Mouse (Mus musculus): ENCODE measurements at regions not wholly inside any gene's neighbourhood (a gene's known extent, or its start where the extent isn't known, plus 50 kb on each side); places are given as distances from the start of the nearest gene placed in this dataset.

DNA sequence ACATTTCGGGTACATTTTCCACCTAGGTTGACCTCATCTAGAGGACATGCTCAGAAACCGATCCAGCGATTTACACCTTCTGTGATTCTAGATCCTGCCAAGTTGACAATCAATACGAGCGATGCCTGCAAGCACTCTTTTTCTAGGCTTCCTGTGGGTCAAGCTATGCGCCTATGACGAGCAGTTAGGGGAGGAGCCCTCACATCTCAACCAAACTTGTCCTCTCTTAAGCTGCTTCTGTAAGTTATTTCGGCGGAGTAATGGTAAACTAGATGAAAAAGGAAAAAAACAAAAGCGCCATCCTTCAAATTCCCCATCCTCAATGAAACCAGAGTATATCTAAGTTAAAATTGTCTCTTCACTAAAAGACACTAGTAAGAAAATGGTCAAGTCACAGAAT, 858.5 kb downstream of the Zfp704 start:
- DNase-seq = no peak

DNA sequence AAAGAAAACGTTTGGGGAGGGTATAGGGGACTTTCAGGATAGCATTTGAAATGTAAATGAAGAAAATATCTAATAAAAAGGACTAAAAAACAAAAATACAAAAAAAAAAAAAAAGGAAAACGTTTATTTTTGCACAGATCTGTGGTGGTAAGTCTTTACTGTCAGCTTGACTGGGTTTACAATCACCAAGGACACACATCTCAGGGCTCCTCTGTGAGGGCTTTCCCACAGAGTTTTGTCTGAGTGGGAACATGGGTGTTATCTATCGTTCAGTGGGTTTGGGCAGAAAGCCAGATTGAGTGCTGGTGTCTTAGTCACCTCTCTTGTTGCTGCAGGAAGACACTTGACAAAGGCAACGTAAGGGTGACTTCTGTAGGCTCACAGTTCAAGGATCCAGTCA, 859.0 kb downstream of the Zfp704 start:
- DNase-seq = no peak

DNA sequence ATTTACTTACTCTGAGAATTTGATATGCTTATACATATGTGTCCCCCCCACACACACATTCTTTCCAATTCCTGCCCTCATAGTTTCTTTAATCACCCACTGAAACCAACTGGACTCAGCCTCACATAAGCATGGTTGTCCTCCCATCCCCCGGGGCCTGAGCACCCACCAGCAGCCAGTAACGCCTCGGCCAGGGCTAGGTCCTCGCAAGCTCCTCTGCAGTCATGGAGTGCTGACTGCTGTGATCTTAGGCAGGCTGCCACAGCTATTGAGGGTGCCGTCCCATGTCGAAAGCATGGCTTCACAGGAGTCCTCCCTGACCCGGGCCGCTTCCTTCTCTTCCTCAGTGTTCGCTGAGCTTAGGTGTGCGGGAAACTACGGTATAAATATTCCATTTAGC, 859.7 kb downstream of the Zfp704 start:
- no peak for DNase-seq

DNA sequence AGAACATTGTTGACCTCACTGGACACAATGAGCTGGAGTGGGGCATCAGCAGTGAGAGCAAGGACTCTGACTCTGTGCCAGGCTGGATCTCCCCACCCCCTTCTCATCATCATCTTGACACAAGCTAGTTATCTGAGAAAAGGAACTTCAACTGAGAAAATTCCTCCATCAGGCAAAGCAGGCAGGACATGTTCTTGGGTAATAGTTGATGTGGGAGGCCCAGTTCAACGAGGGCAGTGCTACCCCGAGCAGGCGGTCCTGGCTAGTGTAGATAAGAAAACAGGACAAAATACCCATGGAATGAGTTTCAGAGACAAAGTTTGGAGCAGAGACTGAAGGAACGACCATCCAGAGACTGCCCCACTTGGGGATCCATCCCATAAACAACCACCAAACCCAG, 862.7 kb downstream of the Zfp704 start:
- no peak for DNase-seq

DNA sequence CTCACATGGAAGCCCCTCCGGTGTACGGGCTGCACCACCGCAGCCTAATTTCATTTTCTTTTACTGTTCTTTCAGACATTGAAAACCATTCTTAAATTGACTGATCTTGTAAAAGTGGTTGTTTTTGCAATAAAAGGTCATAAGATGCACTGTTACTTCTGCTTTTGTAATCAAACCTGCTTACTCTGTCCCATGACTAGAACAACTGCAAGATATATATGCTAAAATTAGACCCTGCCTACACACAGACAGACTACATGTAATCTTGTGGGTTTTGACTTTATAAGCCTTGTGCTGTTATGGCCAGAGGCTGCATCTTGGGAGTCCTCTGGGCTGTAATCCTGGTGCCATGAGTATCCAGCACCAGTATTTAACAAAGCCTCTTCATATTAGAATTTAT, 863.2 kb downstream of the Zfp704 start:
- DNase-seq = no peak

DNA sequence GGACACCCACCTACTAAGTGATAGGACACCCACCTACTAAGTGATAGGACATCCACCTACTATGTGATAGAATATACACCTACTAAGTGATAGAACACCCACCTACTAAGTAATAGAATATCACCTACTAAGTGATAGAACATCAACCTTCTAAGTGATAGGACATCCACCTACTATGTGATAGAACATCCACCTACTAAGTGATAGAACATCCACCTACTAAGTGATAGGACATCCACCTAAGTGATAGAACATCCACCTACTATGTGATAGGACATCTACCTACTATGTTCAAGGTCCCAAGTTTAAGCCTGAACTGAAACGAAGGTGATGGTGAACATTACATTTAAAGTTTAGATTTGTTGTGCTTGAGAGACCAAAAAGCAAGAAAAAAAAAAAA, 863.8 kb downstream of the Zfp704 start:
- DNase-seq = no peak

DNA sequence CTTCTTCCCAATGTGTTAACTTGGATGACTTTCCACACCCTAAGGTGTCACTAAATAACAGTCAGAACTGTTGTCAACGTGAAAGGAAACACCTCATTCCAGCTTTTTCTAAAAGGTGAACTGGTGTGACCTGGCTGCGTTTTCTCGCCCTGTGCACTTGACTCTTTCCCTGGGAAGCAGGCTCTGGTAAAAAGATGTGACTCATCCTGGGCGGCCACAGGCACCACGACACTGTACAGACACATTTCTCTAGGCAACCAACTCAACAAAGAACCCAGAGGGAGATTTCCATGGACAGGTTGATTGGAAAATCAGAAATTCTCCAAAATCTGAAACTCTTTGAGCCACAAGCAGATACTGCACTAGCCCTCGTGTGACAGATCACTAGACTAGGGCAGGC, 865.0 kb downstream of the Zfp704 start:
- no peak for DNase-seq

DNA sequence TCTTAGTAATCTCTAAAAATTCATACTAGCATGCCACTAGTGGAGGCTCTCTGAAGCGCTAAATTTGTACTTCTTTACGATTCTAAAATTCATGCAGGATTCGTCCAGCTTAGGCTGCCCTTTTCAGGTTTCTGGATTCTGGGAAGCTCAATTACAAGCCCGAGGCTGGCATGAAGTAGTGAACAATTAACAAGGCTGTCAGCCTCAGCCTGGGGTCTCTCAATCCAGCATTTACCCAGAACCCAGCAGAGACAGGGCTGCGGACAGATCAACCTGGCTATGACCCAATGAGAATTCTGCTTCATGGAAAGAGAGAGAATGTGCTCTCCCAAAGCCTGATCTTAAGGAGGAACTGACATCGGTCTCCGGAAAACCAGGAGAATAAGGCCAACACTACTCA, 866.2 kb downstream of the Zfp704 start:
- no peak for DNase-seq

DNA sequence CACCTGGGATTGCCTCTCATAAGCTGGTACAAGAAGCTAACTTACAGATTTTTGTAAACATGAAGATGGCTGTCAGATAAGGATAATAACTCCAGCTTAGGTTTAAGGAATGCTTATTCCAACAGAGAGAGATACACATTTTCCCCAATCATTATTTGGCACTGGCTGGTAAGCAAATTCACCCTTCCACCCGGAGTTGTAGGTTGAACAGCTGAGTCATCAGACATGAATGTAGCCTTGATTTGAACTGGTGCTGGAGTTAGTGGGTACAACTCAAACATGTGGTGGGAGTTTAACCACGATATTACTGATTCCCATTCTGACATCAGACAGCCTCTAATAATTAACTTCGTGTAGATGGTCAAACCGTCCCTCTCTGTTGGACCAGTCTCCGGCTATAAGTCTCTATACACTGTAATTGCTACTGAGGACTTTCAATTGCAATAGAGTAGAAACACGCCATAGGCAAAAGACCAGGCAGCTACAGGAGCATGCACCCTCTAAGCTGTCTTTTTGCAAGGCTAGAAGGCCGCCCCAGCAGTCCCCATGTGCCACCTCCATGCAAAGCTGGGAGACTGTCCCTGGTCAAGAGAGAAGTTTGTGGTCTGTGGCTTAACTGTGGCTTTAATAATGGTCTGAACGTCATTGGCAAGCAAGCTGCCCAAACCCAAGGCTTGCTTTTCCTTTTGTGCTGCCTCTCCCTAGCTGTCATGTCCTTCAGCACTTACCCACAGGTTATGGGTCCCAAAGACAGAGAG, 868.4 kb downstream of the Zfp704 start:
- no peak for DNase-seq

DNA sequence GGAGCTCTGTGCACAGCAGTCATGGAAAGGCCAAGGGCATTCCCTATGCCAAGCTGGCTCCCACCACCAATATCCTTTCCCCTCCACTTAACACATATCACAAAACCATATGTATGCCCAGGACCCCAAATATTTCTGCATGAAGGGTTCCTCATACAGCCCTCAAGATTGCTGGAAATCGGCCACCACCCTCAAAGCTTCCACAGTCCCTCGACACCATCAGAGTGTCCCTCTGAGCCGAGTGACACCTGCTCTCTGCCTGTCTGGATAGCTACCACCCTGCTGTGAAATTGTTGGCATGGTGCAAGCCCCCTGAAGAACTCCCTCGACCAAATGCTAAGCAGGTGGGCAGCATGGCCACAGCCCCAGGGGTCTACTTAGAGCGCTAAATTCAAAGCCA, 869.2 kb downstream of the Zfp704 start:
- DNase-seq = no peak

DNA sequence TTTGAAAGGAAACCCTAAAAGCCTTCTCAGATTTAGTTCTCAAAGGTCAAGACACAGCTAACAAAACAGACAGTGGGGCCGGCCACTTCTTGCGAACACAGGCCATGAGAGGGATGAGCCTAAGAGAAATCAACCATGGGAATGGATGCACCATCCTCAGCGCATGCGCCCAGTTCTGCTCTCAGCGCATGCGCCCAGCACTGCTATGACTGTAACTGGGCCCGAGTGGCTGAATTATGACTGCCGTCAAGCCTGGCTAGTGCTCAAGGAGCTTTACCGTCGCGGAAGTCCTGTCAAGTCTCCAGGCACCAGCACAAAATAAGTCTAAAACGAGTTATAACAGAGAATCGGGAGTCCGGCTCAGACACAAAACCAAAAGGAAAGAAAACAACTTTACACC, 870.6 kb downstream of the Zfp704 start:
- no peak for DNase-seq

DNA sequence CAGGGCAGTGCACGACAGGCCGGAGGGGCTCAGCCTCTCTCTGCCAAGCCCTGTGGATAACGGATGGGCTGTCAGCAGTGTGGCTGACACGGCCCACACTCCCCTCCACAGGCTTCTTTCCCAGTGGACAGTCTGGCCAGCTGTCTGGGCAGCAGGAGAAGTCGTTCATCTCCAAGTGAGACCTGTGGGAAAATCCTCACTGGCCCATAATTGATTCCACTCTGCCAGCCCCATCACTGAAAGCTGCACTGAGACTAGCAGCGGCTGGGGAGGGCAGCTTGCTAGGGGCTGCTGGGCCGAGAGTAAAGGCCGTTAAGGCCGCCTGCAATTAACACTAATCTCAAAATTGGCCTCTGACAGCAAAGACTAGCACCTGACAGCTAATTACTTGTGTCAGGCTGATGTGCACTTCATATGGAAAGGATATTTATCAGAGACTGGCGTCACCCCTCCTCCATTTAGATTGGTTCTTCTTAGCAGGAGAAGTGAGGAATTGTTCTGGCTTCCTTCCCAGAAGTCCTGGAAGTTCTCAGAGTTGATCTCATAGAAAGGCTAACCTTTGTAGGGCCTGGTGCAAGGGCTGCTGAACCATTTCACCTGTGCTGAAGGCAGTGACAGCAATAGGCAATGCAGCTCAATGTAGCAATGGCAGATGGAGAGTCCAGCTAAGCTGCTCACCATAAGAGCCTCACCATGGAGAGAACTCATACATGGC, 873.5 kb downstream of the Zfp704 start:
- DNase-seq = peak; percentile 34

DNA sequence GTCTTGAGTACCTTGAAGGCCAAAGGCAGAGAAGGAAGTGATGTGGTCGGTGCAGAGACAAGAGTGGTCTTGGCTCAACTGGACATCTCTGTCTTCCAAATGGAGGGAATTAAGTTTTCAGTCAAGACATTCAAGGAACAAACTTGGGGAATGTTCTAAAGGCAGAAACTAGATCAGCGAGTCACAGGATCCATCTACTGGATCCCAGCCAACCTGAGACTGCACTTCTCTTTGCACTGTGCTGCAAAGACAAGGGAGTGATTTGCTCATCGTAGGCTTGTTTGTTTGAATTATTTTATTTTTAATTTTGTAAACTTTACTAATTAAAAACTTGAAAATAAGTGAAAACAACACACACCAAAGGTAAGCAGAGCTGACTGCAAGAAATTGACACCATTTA, 875.8 kb downstream of the Zfp704 start:
- DNase-seq = no peak

DNA sequence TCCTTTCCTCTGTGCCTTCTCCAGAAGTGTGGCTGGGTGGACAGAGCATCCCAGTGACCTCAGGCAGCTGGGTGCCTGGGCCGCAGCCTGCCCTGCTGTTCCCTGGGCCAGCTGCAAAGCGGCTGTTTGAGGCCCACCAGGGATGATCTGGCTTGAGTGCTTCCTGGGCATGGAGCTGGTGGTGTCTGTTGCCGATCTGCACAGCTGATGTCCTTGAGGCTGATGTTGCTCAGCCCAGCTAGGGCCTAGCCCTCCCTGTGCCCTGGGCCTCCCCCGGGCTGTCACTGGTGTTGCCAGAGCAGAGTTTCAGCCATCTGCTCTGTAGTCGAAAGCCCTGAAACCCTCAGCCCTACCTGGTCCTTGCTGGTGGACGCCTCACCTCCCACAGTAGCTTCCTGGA, 878.5 kb downstream of the Zfp704 start:
- no peak for DNase-seq

DNA sequence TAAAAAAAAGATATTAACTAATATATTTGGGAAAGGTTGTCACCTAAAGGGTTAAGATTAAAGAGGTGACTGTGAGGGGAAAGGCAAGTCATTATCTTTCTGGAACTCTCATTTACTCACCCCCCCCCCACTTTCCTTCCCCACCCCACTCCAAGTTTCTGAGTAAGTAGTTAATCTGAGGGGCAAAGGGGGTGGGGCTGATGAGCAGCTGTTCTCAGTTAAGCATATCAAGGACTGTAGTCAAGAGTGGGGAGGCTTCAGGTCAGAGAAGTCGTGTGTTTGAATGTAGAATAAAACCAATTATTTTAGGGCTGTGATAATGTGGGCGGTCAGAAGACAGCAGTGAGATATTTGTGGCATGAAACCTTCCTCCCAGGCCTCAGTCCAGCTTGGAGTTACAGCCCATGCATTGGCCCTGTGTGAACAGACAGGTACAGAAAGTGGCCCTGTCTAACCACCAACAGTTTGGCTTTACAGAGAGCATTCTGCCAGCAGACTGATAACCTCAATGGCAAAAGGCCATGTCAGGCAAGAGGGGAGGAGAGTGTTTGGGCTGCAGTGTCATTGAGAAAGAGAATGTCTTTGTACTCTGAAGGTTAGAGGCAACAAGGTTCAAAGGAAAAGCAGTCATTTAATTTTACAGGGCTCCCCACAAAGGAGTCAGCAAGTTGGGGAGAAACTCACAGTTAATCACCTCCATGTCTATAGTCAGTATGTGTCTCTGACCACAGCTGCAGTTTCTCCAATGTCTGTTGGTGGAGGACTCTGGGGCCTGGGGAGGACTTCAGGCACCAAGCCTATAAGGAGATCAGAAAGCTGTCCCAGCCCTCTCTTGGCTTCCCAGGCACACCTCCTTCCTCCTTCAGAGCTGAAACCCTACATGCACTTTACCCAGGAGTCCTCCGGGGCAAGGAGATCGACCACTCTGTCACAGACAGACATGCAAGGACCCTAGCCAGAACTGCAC, 888.0 kb downstream of the Zfp704 start:
- DNase-seq = no peak

DNA sequence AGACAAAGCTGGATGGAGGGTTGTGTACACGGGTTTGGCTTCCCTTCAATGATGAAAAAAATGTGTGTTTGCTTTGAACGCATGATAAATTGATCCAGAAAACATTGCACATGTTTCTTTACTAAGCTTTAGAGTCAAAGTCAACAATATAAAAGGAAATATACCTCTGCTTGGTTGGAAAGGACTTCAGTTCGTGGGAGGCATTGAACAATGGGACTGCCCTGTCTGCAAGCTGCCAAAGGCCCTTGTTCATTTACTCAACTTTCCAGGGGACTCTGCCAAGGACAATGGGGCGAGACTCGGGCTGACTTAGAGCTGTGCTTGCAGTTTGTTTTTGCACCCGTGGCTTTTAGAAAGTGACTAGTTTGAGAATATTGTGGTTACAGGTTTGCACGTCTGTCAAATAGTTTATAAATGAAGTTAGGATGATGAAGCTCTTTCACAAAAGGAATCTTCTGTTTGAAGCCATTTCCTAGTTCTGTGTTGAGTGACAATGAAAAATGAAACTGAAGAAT, 889.2 kb downstream of the Zfp704 start:
- no peak for DNase-seq

DNA sequence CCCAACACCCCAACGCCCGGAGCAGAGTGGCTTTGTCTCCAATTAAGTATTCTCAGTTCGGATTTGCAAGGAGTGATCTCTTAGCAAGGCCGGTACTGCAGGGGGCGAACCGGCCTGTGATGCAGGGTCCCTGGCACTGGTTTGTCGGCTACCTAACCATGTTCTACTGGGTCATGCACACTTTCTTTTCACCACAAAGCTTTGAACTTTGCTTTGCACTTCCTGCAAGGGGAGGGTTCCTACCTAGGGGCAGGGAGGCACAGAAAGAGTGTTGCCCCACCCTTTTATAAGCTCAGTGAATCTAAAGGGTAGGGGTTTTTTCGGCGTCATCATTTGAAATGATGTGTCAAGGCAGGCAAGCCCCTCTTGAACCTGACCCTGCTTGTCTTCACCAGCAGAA, 891.7 kb downstream of the Zfp704 start:
- DNase-seq = no peak

DNA sequence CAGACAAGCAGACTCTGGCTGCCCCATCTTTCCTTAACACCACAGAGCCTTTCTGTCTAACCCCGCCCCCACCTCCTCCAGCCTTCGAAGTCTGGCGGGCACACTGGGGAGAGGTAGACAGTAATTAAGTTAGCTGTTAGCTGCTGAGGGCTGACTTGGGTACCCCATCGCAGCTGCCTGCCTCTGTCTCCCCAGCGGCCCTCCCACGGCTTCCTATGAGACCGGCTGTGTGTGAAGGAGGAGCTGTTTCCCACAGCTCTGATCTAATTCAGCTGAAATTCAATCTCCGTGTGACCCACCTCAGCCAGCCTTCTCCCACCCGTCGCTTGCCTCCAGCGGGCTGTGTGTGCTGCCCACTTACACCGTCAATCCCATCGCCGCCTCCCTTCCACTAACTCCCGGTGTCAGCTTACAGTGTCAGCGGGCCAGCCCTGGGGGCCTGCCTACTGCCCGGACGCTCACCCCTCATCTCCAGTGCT, 892.5 kb downstream of the Zfp704 start:
- DNase-seq = peak; percentile 68

Measured in gastrocnemius, postnatal 25 days (tissue).